Mouse (Mus musculus) layer of hippocampus, postnatal 25 days (tissue): ENCODE data around the gene Myo16. TPM values are rescaled to one million over a fixed set of nuclear protein-coding genes. Genes with fewer than 3 reads are reported as not detected.

ENCODE experiments used
- DNase-seq, 2 experiments: peaks; one replicate each; pipeline ENCODE4 v3.0.0; 2022; ENCODE audit warnings: mixed read lengths in 2 of 2, low spot score in 1 of 2; ENCODE audit errors: extremely low spot score in 1 of 2
- total RNA-seq, 2 experiments: library from RNA; stranded (reverse); gene quantifications; 2 replicates each; pipeline ENCODE4 v1.2.3; 2021

Gene Myo16
- 10 to 100 TPM; 27.4 to 28.0 TPM for total RNA-seq

DNA sequence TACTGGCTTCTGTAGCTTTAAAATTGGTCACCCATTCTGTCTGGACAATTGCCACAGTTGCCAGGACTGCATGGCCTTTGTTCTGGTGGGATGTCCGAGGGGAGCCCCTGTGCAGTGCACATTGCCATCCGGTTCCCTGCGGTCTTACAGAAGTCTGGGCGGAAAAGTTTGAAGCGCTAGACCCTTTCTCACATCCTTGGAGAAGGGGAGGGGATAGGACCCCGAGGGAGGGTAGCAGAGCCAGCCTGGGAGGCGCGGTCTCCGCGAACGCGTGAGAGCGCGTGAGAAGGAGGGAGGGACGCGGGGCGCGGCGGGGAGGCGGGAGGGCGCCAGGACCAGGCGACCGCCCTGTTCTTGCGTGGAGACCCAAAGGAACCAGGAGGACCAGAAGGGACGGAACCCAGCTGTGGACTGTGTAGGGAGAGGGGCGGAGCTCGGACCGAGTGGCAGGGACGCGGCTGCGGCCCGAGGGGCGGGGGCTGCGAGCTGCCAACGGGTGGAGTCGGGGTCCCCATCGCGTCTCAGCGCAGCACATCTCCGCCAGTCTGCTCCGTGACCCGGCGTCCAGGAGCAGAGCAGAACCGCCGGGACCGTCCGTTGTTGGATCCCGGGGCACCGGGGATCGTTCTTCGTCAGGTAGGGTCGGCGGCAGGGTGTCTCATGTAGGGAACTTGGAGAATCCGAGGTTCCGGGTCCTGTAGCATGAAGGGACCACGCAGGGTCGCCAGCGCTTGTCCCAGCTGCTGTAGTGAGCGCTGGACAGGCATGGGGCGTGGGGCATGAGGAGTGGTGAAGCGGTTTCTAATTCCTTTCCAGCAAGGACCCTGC, at the start of gene Myo16:
TSS of gene Myo16 (plus strand) at position 301 of the 828 bp plus-strand sequence.
- DNase-seq, result peak; percentile 16 to 30

DNA sequence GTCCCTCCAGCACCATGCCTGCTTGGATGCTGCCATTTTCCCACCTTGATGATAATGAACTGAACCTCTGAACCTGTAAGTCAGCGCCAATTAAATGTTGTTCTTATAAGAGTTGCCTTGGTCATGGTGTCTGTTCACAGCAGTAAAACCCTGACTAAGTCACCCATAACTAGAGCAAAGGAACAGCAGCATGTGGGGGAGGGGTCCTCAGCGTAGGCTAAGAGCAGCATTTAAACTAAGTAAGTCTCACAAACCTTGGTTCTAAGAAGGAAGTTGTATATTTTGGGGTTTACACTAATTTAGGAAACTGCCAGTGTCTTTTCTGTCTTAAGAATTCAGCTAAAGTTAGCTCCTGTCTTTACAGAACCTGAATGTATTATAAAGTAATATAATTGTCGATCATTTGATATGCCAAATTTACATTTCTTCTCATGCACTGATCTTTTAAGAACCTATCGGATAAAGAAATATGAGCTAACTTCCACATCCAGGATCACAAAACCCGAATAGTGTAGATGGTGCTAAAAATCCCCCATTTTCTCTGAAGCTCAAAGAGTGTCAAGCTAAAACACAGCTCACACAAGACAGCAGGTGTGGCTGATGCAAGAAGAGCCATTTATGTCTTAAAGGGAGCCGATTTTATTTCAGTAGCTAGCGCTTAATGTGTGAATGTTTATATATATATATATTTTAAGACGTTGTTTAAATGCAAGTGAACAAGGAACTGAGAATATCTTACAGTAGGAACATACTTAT, 45.0 kb upstream of the Myo16 start:
- no peak for DNase-seq

DNA sequence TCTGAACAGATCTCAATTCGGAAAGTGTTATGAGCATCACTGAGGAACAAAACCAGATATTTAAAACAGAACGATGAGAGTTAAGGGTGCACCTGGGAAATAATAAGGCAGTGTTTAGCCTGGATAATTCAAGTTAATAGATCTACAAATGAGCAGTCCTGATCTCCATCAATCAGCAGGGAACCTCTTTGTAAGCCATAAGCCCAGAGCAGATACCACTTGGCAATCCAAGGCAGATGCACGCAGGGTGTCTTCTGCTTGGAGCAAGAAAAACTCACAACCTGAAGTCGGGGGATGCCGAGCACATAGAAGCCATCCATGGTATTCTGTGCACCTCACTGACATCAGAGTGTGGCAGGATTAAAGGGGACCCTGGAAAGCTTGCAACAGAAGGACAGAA, 31.0 kb upstream of the Myo16 start:
- DNase-seq, result no peak

DNA sequence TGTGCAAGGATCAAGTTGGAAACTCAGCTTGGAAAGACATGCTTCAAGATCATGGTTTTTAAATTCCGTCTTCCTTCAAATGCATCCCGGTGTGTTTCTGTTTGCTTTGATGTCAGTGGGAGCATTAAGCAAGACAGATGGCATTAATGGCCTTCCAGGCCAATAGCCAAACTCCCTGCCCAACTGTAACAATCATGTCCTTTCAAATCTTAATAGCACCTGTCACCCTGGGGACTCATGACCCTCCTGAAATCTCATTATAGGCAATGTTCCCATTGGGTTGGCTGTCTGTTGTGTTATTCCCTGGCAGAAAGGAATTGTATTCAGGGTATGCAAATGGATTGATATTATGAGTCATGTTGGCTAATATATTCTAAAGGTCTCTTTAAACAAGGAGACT, 30.3 kb upstream of the Myo16 start:
- no peak for DNase-seq

GRCm38 (mm10) chr8:10125684-10126083, 28.0 kb upstream of the Myo16 start:
- DNase-seq, result no peak

- DNase-seq, result peak in 1 of 2 experiments; percentile 16
Observed at GRCm38 (mm10) chr8:10130513-10131414, 22.9 kb upstream of the Myo16 start.

- no peak for DNase-seq
Observed at GRCm38 (mm10) chr8:10139536-10139935, 14.2 kb upstream of the Myo16 start.

DNA sequence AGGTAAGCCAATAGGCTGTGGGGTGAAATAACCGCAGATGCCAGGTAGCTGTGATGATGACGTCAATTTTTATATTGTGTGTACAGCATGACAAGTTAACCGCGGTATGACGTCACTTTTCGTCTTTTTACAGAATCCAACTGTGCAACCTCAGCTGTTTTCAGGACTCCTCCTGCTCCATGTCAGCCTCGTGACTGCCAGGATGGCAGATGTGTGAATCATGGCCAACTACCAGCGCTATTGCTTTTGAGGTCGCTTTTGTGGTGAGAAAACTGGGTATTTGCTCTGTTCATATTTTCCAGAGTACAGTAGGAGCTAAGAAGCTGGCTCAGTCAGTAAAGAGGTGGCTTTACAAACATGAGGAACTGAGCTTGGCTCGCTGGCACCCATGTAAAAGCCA, 9.8 kb upstream of the Myo16 start:
- DNase-seq, result no peak

DNA sequence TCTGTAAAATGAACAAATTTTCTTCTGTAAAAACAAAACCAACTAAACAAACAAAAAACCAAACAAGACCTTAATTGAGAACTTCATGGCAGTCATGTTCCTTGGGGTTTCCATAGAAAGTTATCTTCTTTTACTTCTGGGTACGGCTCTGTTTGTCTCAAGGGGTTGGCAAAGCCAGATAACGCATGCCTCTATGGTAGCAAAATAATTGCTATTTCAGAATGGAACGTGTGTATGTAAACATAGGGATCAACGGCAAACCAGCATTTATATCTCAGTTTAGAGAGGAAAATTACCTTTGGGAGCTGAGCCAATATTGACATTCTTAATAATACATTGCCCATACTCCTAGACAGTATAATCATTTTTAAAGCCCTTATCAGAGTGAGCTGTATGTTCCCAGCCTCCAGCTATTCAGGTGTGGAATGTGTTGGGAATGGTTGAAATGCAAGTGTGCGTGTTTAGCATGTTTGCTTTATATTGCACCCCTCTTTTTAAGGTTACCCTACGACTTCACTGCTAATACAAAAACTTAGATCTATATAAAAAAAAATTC, 1.9 kb upstream of the Myo16 start:
- DNase-seq, result no peak

- DNase-seq, result no peak
Observed at GRCm38 (mm10) chr8:10154439-10154745, 681 bp downstream of the Myo16 start.

DNA sequence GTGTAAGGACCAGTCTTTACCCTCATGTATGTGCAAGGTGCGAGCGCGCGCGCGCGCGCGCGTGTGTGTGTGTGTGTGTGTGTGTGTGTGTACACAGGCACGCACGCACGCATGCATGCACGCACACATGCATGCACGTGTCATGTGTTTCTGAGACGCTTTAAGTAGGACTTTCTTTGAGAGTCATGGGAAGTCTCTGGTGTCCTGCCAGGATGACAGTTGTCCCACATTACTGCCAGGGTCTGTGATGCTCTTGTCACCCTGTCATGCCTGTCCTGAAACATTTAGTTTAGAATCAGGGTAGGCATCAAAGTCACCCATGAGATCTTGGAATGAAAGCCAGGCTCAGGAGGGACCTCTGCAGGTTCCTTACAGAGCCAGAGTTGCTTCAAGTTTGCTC, 1.4 kb downstream of the Myo16 start:
- no peak for DNase-seq

DNA sequence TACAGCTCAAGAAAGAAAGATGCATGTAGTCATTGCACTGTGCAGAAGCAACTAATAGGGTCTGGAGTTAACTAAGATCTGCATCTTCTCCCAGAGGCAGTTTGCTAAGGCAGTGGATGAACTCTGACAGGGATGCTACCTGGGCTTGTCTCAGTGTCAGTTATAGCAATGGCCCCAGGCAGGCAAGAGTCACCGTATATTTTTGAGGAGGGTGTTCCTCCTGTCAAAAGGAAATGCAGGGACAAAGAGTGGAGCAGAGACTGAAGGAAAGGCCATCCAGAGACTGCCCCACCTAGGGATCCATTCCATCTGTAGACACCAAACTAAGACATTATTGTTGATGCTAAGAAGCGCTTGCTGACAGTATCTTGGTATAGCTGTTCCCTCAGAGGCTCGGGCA, 7.4 kb downstream of the Myo16 start:
- DNase-seq, result no peak

DNA sequence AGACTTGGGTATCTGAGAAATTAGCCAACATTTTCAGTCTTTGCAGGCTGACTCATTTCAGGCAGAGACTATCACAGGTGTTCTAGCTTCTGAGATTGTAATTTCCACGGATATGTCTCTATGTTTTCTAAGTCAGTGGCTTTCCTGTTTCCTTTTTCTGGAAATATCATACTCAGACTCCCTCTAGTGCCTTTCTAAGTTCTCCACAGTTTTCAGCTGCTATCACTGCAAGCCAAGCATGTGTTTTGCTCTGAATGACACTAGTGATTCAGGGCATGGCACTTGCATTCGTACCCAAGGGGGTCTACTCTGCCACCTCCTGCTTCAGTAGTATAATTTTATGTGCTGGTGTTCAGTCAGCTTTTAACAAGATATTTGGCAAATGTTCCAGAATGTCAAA, 11.2 kb downstream of the Myo16 start:
- DNase-seq, result no peak

DNA sequence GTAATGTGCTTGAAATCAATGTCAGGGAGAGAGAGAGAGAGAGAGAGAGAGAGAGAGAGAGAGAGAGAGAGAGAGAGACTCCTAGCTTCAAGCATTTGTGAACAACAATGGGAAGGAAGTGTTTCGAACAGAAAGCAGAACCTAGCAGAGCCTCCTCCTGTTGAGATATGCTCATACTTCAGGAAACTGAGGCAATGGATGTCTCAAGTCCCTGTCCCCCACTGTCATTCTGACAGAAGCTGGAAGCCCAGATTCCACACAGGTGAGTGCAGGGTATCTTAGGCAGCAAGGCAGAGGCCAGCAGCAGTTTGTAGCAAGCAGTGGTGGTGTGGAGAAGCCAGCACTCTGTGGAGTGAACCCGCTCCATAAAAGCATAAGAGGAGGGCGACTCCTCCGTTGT, 14.6 kb downstream of the Myo16 start:
- no peak for DNase-seq

GRCm38 (mm10) chr8:10169894-10170293, 16.2 kb downstream of the Myo16 start:
- no peak for DNase-seq

- no peak for DNase-seq
Observed at GRCm38 (mm10) chr8:10171321-10171720, 17.6 kb downstream of the Myo16 start.

GRCm38 (mm10) chr8:10172278-10172677, 18.6 kb downstream of the Myo16 start:
- DNase-seq, result no peak

GRCm38 (mm10) chr8:10173033-10173747, 19.5 kb downstream of the Myo16 start:
- DNase-seq, result no peak

DNA sequence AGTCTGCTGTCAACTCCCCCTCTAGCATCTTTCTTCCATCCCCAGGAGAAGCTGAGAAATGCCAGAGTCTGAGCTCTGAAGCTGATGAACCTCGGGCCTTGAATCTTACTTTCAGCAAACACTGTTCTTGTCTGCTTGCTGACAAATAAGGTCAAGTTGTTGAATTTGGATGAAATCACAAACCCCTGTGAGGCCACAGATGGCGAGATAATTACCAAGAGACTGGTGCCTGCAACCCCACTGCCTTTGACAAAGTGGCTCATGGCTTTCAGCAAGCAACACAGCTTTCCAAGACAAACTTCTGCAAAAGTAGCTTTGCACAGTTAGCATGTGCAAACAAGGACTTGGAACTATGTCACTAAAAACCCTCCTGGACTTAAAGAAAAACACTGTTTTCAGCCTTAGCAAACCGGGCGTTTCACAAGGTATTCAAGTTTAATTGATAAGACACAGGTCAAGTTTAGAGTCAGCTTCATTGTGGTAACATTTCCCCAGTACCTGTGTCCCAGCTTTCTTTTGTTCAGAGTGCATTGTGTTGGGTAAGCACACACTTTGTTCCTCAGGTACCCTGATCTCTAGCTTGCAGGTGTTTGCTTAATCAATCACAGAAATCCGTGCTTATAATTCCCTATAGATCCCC, 20.6 kb downstream of the Myo16 start:
- DNase-seq, result no peak
